Mouse (Mus musculus): ENCODE measurements at regions not wholly inside any gene's neighbourhood (a gene's known extent, or its start where the extent isn't known, plus 50 kb on each side); places are given as distances from the start of the nearest gene placed in this dataset.
A peak's percentile ranks its signal among the peaks of the same experiment; 100 is the strongest.

DNA sequence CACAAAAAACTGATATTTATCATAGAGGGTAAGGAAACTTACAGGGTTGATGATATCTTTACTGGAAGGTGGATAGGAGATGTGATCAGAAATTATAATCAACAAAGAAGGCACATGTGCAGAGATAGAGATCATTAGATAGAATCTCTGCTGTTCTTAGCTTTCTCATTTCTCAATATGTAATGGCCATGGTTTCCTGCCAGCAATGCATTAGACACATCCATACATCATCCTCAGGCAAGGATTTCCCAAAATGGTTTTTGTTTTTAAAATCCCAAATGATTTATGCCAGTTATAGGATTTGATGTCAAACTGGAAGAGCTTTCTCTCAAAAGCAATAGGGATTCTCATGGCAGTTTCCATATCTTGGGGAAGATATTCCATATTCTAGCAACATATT lies 52.0 kb upstream of the C030005K15Rik start:
- no peak for DNase-seq

DNA sequence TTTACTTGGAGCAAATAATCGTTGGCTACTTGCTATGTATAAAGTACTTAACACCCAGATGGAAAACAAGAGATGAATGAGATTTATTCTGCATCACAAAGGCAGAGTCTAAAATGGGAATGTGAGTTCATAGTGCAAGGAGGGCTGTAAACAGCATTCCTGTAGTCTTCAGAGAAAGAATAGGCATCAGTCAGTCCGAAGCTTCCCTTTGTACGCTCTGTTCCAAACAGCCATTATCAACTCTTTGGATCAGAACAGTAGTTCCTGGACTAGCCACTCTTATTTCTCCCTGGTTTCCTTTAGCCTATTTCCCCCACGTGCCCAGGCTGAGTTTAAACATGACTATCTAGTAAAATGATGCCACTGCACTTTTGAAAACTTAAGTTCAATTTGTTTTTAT lies 52.8 kb upstream of the C030005K15Rik start:
- DNase-seq: no peak

DNA sequence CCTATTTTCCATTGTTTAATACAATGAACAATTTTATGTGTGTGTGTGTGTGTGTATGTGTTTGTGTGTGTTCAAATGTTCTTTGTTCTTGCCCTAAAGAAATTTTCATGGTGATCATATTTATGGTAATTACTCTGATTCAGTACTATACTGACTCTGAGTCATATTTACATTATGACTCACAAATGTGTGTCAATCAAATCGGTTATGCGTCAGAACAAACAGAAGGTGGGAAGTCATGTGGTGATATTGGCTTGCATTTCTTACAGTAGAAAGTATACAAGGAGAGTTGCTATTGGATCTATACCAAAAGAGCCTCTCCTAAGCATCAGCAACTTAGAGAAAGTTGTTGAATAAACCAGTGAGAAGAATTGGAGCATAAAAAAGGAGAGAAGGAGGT lies 67.2 kb upstream of the C030005K15Rik start:
- DNase-seq: no peak

- DNase-seq: no peak
These were observed 75.1 kb upstream of the C030005K15Rik start for GRCm38 (mm10) chr10:97801448-97802265.

DNA sequence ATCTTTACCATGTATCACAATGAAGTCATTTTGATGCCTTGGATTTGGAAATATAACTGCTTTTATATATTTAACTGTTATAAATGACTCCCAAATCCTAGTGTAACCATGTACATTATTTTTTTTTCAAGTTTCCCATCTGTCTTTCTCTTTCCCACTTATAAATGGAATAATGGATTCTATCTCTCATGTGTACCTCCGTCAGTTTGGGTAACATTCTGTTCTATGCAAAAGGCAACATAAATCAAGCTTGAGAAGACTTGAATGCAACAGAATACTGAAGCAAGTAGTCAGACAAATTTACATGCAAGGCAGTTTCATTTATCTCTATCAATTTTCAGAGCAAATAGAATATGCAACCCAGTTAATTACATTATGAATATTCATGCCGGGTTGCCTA lies 81.4 kb upstream of the C030005K15Rik start:
- no peak for DNase-seq

DNA sequence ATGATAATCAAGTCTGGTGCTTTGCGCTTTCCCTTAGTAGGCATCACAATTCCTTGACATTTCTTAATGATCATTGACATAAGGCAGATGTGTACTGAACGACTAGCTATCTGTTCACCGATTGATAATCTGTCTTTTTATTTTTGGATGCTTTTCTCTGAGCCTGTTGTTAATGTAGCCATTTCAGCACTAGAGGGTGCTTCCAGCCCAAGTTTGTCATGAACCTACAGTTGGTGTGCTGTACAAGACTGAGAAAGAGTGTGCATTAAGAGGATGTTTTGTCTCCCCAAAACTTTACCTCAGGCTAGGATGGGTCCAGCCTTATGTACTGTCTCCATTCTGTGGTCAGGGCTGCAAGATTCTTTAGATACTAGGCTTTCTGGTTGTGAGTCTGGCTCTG lies 116.0 kb upstream of the C030005K15Rik start:
- DNase-seq: no peak

DNA sequence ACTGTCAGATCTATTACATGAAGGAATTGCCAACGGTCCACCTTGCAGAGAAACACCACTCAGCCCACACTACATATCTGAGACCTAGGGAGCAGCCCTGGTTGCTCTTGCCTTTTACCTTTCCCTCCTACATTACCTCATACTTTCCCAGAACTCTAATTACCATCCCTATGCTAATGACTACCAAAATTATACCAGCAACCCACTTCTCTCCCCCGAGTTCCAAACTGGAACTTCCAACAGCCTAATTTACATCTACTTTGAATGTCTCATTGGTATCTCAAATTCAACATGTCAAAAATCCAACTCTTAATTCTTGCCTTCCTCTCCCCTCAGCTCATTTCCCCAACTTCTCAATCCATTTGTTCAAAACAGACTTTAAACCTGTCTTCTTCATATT lies 124.9 kb upstream of the C030005K15Rik start:
- DNase-seq: no peak

DNA sequence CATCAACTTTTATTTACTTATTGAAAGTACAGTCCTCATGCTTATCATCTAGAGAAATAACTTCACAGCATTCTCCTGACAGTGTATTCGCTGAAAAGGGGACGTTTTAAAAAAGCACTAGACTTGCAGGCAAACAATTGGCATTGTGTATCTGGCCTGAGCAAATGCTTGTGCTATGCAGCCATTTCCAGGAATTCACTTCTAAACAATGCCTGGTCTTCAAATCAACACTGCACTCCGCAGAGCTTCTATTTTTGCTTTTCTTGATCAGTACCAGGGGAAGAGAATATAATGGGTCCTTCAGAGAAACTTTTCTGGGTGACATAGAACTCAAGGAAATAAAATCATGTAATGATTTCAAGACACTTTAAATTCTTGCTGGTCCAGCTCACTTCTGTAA lies 150.5 kb upstream of the C030005K15Rik start:
- no peak for DNase-seq

GRCm38 (mm10) chr10:97886049-97886448 lies 159.5 kb upstream of the C030005K15Rik start:
- no peak for DNase-seq

DNA sequence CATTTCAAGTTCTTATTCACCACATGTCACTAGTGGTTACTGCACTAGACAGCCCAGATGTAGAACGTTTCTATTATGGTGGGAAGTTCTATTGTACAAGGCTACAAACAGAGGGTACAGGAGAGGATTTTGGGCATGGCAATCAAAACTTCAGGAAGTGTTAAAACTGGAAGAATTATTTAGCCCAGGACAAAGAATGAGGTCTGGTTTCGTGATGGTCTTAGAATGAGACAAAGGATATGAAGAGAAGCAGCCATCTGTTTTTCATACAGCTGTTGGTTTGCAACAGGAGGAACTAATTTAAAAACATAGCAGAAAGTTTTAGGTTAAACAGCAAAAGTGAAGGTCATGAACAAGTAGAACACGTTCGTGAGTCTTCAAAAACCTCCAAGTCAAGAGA lies 179.2 kb upstream of the C030005K15Rik start:
- no peak for DNase-seq

DNA sequence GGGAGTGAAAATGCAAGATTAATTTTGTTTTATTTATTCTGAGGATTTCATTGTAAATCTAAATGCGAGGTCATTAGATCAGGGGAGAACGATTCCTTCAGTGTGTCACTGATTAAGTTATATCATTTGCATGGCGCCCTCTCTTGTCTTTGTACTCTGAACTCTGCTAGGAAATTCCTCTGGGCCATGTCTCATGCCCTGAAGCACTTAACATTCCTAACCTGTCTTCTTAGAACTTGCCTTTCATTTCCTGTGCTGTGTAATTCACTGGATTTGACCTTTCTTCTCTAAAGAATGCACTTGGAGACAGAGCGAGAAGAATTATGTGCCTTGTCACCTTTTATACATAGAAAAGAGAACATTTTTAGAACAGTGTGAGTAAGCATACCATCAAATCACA lies 199.0 kb upstream of the C030005K15Rik start:
- DNase-seq: peak; percentile 6

DNA sequence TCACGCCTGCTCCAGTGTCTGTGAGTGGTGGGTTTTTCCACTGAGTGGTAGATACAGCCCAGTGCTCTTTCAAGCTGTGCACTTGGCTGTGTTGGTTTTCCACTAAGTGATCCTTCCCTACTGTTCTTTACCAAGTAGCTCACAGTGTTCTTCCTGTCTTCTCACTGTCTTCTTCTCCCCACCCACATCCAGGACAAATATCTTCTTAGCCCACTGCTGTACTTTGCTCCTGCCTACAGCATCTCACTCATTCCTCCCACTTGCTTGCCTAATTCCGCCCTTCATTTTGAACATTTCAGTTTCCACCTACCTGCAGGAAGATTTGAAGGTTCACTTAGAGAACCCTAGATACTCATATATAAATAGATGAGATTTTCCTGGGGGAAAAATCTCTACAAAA lies 213.8 kb upstream of the C030005K15Rik start:
- DNase-seq: no peak

DNA sequence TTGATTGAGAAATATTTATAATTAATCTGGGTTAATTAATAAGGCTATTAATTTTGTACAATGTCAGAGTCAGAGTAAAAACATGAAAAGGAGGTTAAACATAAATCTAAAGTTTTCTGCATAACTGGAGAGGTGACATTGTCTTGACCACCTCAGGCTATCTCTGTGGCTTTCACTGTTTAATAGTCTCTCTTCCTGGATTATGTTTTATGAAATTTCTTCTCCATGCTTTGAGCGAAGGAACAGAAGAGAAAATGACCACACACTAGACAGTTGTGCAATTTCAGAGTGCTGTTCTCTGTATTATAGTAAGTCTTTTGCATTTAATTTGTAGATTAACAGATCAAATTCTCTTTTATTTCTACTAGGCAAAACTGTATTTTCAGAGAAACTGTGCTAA lies 239.3 kb upstream of the C030005K15Rik start:
- no peak for DNase-seq

- no peak for DNase-seq
These were observed 240.4 kb upstream of the C030005K15Rik start for GRCm38 (mm10) chr10:97966931-97967330.

DNA sequence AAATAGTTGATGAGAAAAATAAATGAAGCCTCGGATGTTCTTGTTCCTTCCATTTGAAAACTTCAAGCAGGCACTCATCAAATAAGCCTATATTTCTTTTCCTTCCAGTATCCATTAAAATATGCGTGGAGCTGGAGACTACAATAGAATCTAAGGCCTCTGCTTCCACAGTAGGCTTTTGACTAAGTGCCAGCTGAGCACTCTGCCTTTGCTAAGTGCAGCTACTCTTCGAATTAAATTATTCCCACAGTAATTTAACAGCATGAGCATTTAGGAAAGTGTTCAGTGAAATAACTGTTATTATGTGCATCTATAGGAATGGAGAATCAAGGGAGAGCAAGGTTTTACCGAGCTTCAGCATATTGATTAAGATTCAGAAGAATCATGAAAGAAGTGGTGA lies 280.5 kb upstream of the C030005K15Rik start:
- no peak for DNase-seq

GRCm38 (mm10) chr10:98008355-98008754 lies 281.8 kb upstream of the C030005K15Rik start:
- DNase-seq: no peak

- DNase-seq: no peak
These were observed 286.4 kb upstream of the C030005K15Rik start for GRCm38 (mm10) chr10:98012916-98013315.

- DNase-seq: no peak
These were observed 288.7 kb upstream of the C030005K15Rik start for GRCm38 (mm10) chr10:98014985-98015902.

GRCm38 (mm10) chr10:98016596-98017304 lies 290.2 kb upstream of the C030005K15Rik start:
- no peak for DNase-seq

DNA sequence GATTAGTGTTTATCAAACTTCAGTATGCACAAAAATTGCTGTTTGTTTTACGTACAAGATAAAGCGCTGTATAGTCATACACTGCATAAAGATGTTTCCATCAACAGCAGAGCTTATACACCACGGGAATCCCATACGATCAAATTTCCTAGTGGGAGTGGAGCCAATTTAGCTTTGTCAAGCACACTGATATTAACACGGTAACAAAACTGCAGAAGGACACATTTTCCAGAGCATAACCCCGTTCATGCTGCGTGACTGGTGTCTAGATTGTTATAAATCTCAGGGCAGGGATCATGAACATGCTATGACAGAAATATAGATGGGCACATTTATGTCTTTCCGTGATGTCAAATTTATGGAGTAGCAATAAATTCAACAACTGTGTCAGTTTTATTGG lies 302.6 kb upstream of the C030005K15Rik start:
- no peak for DNase-seq

- DNase-seq: no peak
These were observed 303.1 kb upstream of the C030005K15Rik start for GRCm38 (mm10) chr10:98029621-98030020.

GRCm38 (mm10) chr10:98032661-98033060 lies 306.1 kb upstream of the C030005K15Rik start:
- DNase-seq: no peak

GRCm38 (mm10) chr10:98041766-98042165 lies 315.2 kb upstream of the C030005K15Rik start:
- DNase-seq: no peak
